18 mouse cellular contexts compared by ENCODE assay signal in genomic region chr7:28722079-28722478, GRCm38 (mm10). TPM values are rescaled to one million over a fixed set of nuclear protein-coding genes. Genes with fewer than 3 reads are reported as not detected.
A peak's percentile ranks its signal among the peaks of the same experiment; 100 is the strongest.
DNase-seq lines count a peak whose midpoint lies in the region; ATAC-seq and TF ChIP-seq lines count a peak whose summit lies in the region.
"Had no signal": no experiment of that assay in that cellular context is flagged by ENCODE, and none has a peak within 500 bp of the region (broad histone marks: within the 10 kb centered on the region; RNA-seq: fewer than 3 reads in every experiment).

No protein-coding gene starts in this region.

- no peak overlapping the region for H3K9ac ChIP-seq in hindbrain, postnatal 0 days (replicated peaks; ENCODE audit: low read length)
- H3K9ac ChIP-seq in hindbrain, embryonic 12.5 days, result no peak overlapping the region
- no peak overlapping the region for H3K9ac ChIP-seq in lung, postnatal 0 days (replicated peaks; ENCODE audit: low read depth)
- no peak overlapping the region for H3K9ac ChIP-seq in ES-E14 (ENCODE audit: insufficient read depth, low read depth, low read length, poor library complexity, severe bottlenecking)
- H3K9ac ChIP-seq: liver, embryonic 13.5 days had no signal

- 94% methylated on average over 7 of the region's 7 CpGs for WGBS in hindbrain, postnatal 0 days
- 93% methylated on average over 7 of the region's 7 CpGs for WGBS in hindbrain, embryonic 12.5 days
- WGBS in lung, postnatal 0 days, result 92% methylated on average over 7 of the region's 7 CpGs

- no peak overlapping the region for H3K4me3 ChIP-seq in hindbrain, postnatal 0 days (ENCODE audit: low read length)
- no peak overlapping the region for H3K4me3 ChIP-seq in hindbrain, embryonic 12.5 days
- no peak overlapping the region for H3K4me3 ChIP-seq in lung, postnatal 0 days (ENCODE audit: low read depth, low read length)
- no peak overlapping the region for H3K4me3 ChIP-seq in ES-E14 (ENCODE audit: insufficient read depth in 1 of 2, low read depth in 1 of 2, low read length in 2 of 2, poor library complexity in 1 of 2, severe bottlenecking in 1 of 2)
- H3K4me3 ChIP-seq: embryonic facial prominence, embryonic 10.5 days; hindbrain, embryonic 10.5 days; liver, embryonic 13.5 days; megakaryocyte, embryonic 14.5 days had no signal

- no peak for ATAC-seq in hindbrain, postnatal 0 days
- no peak for ATAC-seq in hindbrain, embryonic 12.5 days (ENCODE audit: low FRiP score)
- ATAC-seq in lung, postnatal 0 days, result no peak
- ATAC-seq in granulocyte monocyte progenitor cell, adult 5-6 weeks (replicated peaks; ENCODE audit: poor library complexity, severe bottlenecking), result peak; percentile 85

- no peaks in the 10 kb centered on the region for H3K27me3 ChIP-seq in hindbrain, postnatal 0 days (ENCODE audit: insufficient read depth, low read length)
- H3K27me3 ChIP-seq in hindbrain, embryonic 12.5 days, result no peaks in the 10 kb centered on the region
- no peaks in the 10 kb centered on the region for H3K27me3 ChIP-seq in lung, postnatal 0 days (replicated peaks; ENCODE audit: insufficient read depth, low read length)

- DNase-seq in hindbrain, postnatal 0 days (ENCODE audit: low spot score), result no peak
- DNase-seq in lung, postnatal 0 days (ENCODE audit: low spot score), result no peak
- DNase-seq in lung, postnatal 10 days, result no peak
- DNase-seq in ES-E14 (ENCODE audit: low read depth, low spot score), result no peak
- no peak for DNase-seq in spleen, postnatal 4 days (ENCODE audit: low spot score in 2 of 2)
- no peak for DNase-seq in kidney, postnatal 10 days
- DNase-seq: adrenal gland, postnatal 10 days; gastrocnemius, postnatal 36 days; kidney, adult 8-10 months; liver, embryonic 13.5 days had no signal

- in situ Hi-C loops in ES-E14 (cut with MboI; ENCODE audit: low sequenced_read_pairs in 2 of 2, unreplicated experiment in 2 of 2), result loop anchor here in 1 of 2 experiments (10.0 kb wide), 1 partner anchor 117 kb away; no protein-coding TSS in a partner anchor

- TF ChIP-seq CTCF in hindbrain, postnatal 0 days (IDR thresholded peaks at IDR 0.05; ENCODE audit: low read depth), result peak; percentile 27
- peak; percentile 41 for TF ChIP-seq CTCF in lung, postnatal 0 days (IDR thresholded peaks at IDR 0.05)

- no peaks in the 10 kb centered on the region for H3K9me3 ChIP-seq in hindbrain, postnatal 0 days (ENCODE audit: low read length)
- H3K9me3 ChIP-seq in hindbrain, embryonic 12.5 days (replicated peaks), result no peaks in the 10 kb centered on the region
- no peaks in the 10 kb centered on the region for H3K9me3 ChIP-seq in lung, postnatal 0 days (ENCODE audit: low read length)
- H3K9me3 ChIP-seq in ES-E14 (ENCODE audit: control insufficient read depth, insufficient read depth, low read depth, low read length), result no peaks in the 10 kb centered on the region
- H3K9me3 ChIP-seq: embryonic facial prominence, embryonic 10.5 days; hindbrain, embryonic 10.5 days; liver, embryonic 13.5 days had no signal

- H3K4me1 ChIP-seq in hindbrain, postnatal 0 days (ENCODE audit: insufficient read depth, low read length), result no peaks in the 10 kb centered on the region
- H3K4me1 ChIP-seq in hindbrain, embryonic 12.5 days, result peaks cover under 1% of the 10 kb centered on the region; the same call in 1 of the 2 replicates
- no peaks in the 10 kb centered on the region for H3K4me1 ChIP-seq in lung, postnatal 0 days (ENCODE audit: insufficient read depth, low read depth, low read length)
- H3K4me1 ChIP-seq in ES-E14 (ENCODE audit: control insufficient read depth in 2 of 2, insufficient read depth in 2 of 2, low read length in 2 of 2, poor library complexity in 1 of 2), result peaks cover 0 to 3% of the 10 kb centered on the region in 2 experiments; a peak in 2 of 4 replicates

- no peaks in the 10 kb centered on the region for H3K36me3 ChIP-seq in hindbrain, postnatal 0 days (ENCODE audit: insufficient read depth, low read length)
- no peaks in the 10 kb centered on the region for H3K36me3 ChIP-seq in hindbrain, embryonic 12.5 days
- H3K36me3 ChIP-seq in lung, postnatal 0 days (ENCODE audit: insufficient read depth, low read length), result no peaks in the 10 kb centered on the region
- H3K36me3 ChIP-seq in ES-E14 (ENCODE audit: control insufficient read depth, insufficient read depth, low read length, poor library complexity, severe bottlenecking), result peaks cover 2% of the 10 kb centered on the region; the same call in 1 of the 2 replicates
- H3K36me3 ChIP-seq: liver, embryonic 13.5 days had no signal

- H3K27ac ChIP-seq in hindbrain, postnatal 0 days, result no peak overlapping the region
- H3K27ac ChIP-seq in hindbrain, embryonic 12.5 days, result no peak overlapping the region
- H3K27ac ChIP-seq in lung, postnatal 0 days (ENCODE audit: low read length), result no peak overlapping the region
- no peak overlapping the region for H3K27ac ChIP-seq in ES-E14 (ENCODE audit: insufficient read depth, low read depth, low read length, poor library complexity, severe bottlenecking)
- H3K27ac ChIP-seq: embryonic facial prominence, embryonic 10.5 days; hindbrain, embryonic 10.5 days; liver, embryonic 13.5 days had no signal

- no peak for TF ChIP-seq EP300 in lung, postnatal 0 days (IDR thresholded peaks at IDR 0.05)

- no peak overlapping the region for H3K4me2 ChIP-seq in hindbrain, postnatal 0 days (ENCODE audit: low read depth, low read length)
- H3K4me2 ChIP-seq in hindbrain, embryonic 12.5 days (replicated peaks), result no peak overlapping the region
- H3K4me2 ChIP-seq in lung, postnatal 0 days (replicated peaks; ENCODE audit: low read depth, low read length), result no peak overlapping the region
- H3K4me2 ChIP-seq: liver, embryonic 13.5 days had no signal

TF ChIP-seq in ES-E14, 5 proteins besides CTCF, POLR2A, EP300 and RAD21:
- TF ChIP-seq CHD2 (IDR thresholded peaks at IDR 0.05; ENCODE audit: low read depth, low read length), result no peak
- TF ChIP-seq ZNF384 (IDR thresholded peaks at IDR 0.05; ENCODE audit: low read depth, low read length), result peak; percentile 58; the same call in 1 of the 2 replicates

RNA-seq across cellular contexts. Expression of gene Fbxo17, which starts 5.5 kb away (rescaled TPM):
- 3.7 and 5.0 TPM in 2 replicates for total RNA-seq in hindbrain, postnatal 0 days (2014; rRNA removed)
- 6.5 and 7.7 TPM in 2 replicates for polyA plus RNA-seq in hindbrain, postnatal 0 days (2015; fragmentation: Nextera tagmentation; extraction: Ambion mirVana)
- polyA plus RNA-seq in hindbrain, embryonic 12.5 days (2016; fragmentation: Nextera tagmentation; extraction: Ambion mirVana), result 8.5 and 11.1 TPM in 2 replicates
- 10.9 and 11.0 TPM in 2 replicates for polyA plus RNA-seq in lung, postnatal 0 days (2015; fragmentation: Nextera tagmentation; extraction: Ambion mirVana)
- 5.9 and 6.6 TPM in 2 replicates for total RNA-seq in ES-E14 (2012; rRNA removed)
- 1.3 and 3.3 TPM in 2 replicates for total RNA-seq in granulocyte monocyte progenitor cell, adult 5-6 weeks (2014; fragmentation: Nextera tagmentation)
- total RNA-seq in granulocyte monocyte progenitor cell, adult 5-6 weeks (2017), result 1.3 and 2.1 TPM in 2 replicates

RNA-seq across cellular contexts. Expression of gene Mrps12, which starts 19.5 kb away (rescaled TPM):
- 66.4 and 90.3 TPM in 2 replicates for total RNA-seq in hindbrain, postnatal 0 days (2014; rRNA removed)
- 110 and 111 TPM in 2 replicates for polyA plus RNA-seq in hindbrain, postnatal 0 days (2015; fragmentation: Nextera tagmentation; extraction: Ambion mirVana)
- 107 and 116 TPM in 2 replicates for polyA plus RNA-seq in hindbrain, embryonic 12.5 days (2016; fragmentation: Nextera tagmentation; extraction: Ambion mirVana)
- 99.7 and 101 TPM in 2 replicates for polyA plus RNA-seq in lung, postnatal 0 days (2015; fragmentation: Nextera tagmentation; extraction: Ambion mirVana)
- 102 and 105 TPM in 2 replicates for total RNA-seq in ES-E14 (2012; rRNA removed)
- 125 and 177 TPM in 2 replicates for total RNA-seq in granulocyte monocyte progenitor cell, adult 5-6 weeks (2014; fragmentation: Nextera tagmentation)
- total RNA-seq in granulocyte monocyte progenitor cell, adult 5-6 weeks (2017), result 33.2 and 41.8 TPM in 2 replicates

RNA-seq across cellular contexts. Expression of gene Sars2, which starts 19.7 kb away (rescaled TPM):
- 17.3 and 17.9 TPM in 2 replicates for total RNA-seq in hindbrain, postnatal 0 days (2014; rRNA removed)
- 18.9 and 20.2 TPM in 2 replicates for polyA plus RNA-seq in hindbrain, postnatal 0 days (2015; fragmentation: Nextera tagmentation; extraction: Ambion mirVana)
- polyA plus RNA-seq in hindbrain, embryonic 12.5 days (2016; fragmentation: Nextera tagmentation; extraction: Ambion mirVana), result 25.7 and 28.0 TPM in 2 replicates
- polyA plus RNA-seq in lung, postnatal 0 days (2015; fragmentation: Nextera tagmentation; extraction: Ambion mirVana), result 6.0 and 7.0 TPM in 2 replicates
- 25.2 and 27.9 TPM in 2 replicates for total RNA-seq in ES-E14 (2012; rRNA removed)
- 19.6 and 21.6 TPM in 2 replicates for total RNA-seq in granulocyte monocyte progenitor cell, adult 5-6 weeks (2014; fragmentation: Nextera tagmentation)
- total RNA-seq in granulocyte monocyte progenitor cell, adult 5-6 weeks (2017), result 10.4 and 12.4 TPM in 2 replicates

RNA-seq across cellular contexts. Expression of gene Fbxo27, which starts 29.4 kb away (rescaled TPM):
- total RNA-seq in hindbrain, postnatal 0 days (2014; rRNA removed), result 5.0 and 6.1 TPM in 2 replicates
- polyA plus RNA-seq in hindbrain, postnatal 0 days (2015; fragmentation: Nextera tagmentation; extraction: Ambion mirVana), result 9.0 and 10.2 TPM in 2 replicates
- polyA plus RNA-seq in hindbrain, embryonic 12.5 days (2016; fragmentation: Nextera tagmentation; extraction: Ambion mirVana), result 7.0 and 8.9 TPM in 2 replicates
- 2.3 and 2.8 TPM in 2 replicates for polyA plus RNA-seq in lung, postnatal 0 days (2015; fragmentation: Nextera tagmentation; extraction: Ambion mirVana)
- total RNA-seq in ES-E14 (2012; rRNA removed), result 5.8 and 5.9 TPM in 2 replicates
- total RNA-seq in granulocyte monocyte progenitor cell, adult 5-6 weeks (2014; fragmentation: Nextera tagmentation), result 4.3 TPM in 1 of 2 replicates, not detected in the other
- 0.17 TPM in 1 of 2 replicates, not detected in the other for total RNA-seq in granulocyte monocyte progenitor cell, adult 5-6 weeks (2017)

RNA-seq across cellular contexts. Expression of gene Ccer2, which starts 33.9 kb away (rescaled TPM):
- total RNA-seq in hindbrain, postnatal 0 days (2014; rRNA removed), result not detected in 2 replicates
- 1.4 and 1.9 TPM in 2 replicates for polyA plus RNA-seq in hindbrain, postnatal 0 days (2015; fragmentation: Nextera tagmentation; extraction: Ambion mirVana)
- 3.2 and 4.0 TPM in 2 replicates for polyA plus RNA-seq in hindbrain, embryonic 12.5 days (2016; fragmentation: Nextera tagmentation; extraction: Ambion mirVana)
- polyA plus RNA-seq in lung, postnatal 0 days (2015; fragmentation: Nextera tagmentation; extraction: Ambion mirVana), result not detected in 2 replicates
- not detected in 2 replicates for total RNA-seq in ES-E14 (2012; rRNA removed)
- total RNA-seq in granulocyte monocyte progenitor cell, adult 5-6 weeks (2014; fragmentation: Nextera tagmentation), result not detected in 2 replicates
- not detected in 2 replicates for total RNA-seq in granulocyte monocyte progenitor cell, adult 5-6 weeks (2017)
- total RNA-seq: adrenal gland, postnatal 10 days; gastrocnemius, postnatal 36 days had no signal
- polyA plus RNA-seq: C2C12; heart, embryonic 14.5 days; liver, embryonic 13.5 days; urinary bladder, adult 2 months had no signal
